Mouse (Mus musculus) heart, embryonic 15.5 days (tissue): Measurements from ENCODE around the gene Olfr527. TPM values are rescaled to one million over a fixed set of nuclear protein-coding genes. Genes with fewer than 3 reads are reported as not detected.

Experiments
- polyA plus RNA-seq: library from polyadenylated mRNA; unstranded; fragments of >200 nt; fragmentation: Nextera tagmentation; extraction: Ambion mirVana; gene quantifications from 2 replicates; pipeline ENCODE4 v1.2.1, GENCODE M21; 2015

Olfr527 gene
- polyA plus RNA-seq, 1 experiment from 2014 or later, result not detected

Other genes starting within 250 kb of the Olfr527 start
- 0.29 TPM in 1 of 2 replicates, not detected in the other for gene Prap1, start 240.6 kb upstream of the Olfr527 start, polyA plus RNA-seq
- 79.5 and 107 TPM in 2 replicates for gene Fuom, start 231.6 kb upstream of the Olfr527 start, polyA plus RNA-seq
- 11.1 and 11.7 TPM in 2 replicates for gene Paox, start 218.2 kb upstream of the Olfr527 start, polyA plus RNA-seq
- 192 and 217 TPM in 2 replicates for gene Echs1, start 217.5 kb upstream of the Olfr527 start, polyA plus RNA-seq
- 27.8 and 33.4 TPM in 2 replicates for gene Mtg1, start 196.5 kb upstream of the Olfr527 start, polyA plus RNA-seq
- gene Sprn, start 179.1 kb upstream of the Olfr527 start, polyA plus RNA-seq, result 0.05 and 0.36 TPM in 2 replicates
- not detected in 2 replicates for gene Olfr522, start 169.3 kb upstream of the Olfr527 start, polyA plus RNA-seq
- not detected in 2 replicates for gene Olfr523, start 160.8 kb upstream of the Olfr527 start, polyA plus RNA-seq
- gene Olfr524, start 128.1 kb upstream of the Olfr527 start, polyA plus RNA-seq, result 0.06 and 0.42 TPM in 2 replicates
- gene Cd163l1, start 115.8 kb upstream of the Olfr527 start, polyA plus RNA-seq, result 0.87 and 8.2 TPM in 2 replicates
- 0.04 and 0.52 TPM in 2 replicates for gene 5830411N06Rik, start 86.7 kb upstream of the Olfr527 start, polyA plus RNA-seq
- not detected in 2 replicates for gene Olfr525, start 13.2 kb upstream of the Olfr527 start, polyA plus RNA-seq
- not detected in 2 replicates for gene Olfr60, start 27.7 kb downstream of the Olfr527 start, polyA plus RNA-seq
- not detected in 2 replicates for gene Olfr530, start 42.3 kb downstream of the Olfr527 start, polyA plus RNA-seq
- gene Olfr531, start 68.9 kb downstream of the Olfr527 start, polyA plus RNA-seq, result not detected in 2 replicates
- gene Olfr532, start 87.6 kb downstream of the Olfr527 start, polyA plus RNA-seq, result not detected in 2 replicates
- not detected in 2 replicates for gene Olfr533, start 129.4 kb downstream of the Olfr527 start, polyA plus RNA-seq
- not detected in 2 replicates for gene Olfr535, start 150.2 kb downstream of the Olfr527 start, polyA plus RNA-seq
- gene Olfr536, start 173.4 kb downstream of the Olfr527 start, polyA plus RNA-seq, result not detected in 2 replicates
- gene Olfr538, start 233.9 kb downstream of the Olfr527 start, polyA plus RNA-seq, result not detected in 2 replicates